Mouse (Mus musculus): ENCODE results near the gene Rassf6. TPM values are rescaled to one million over a fixed set of nuclear protein-coding genes. Genes with fewer than 3 reads are reported as not detected.

Gene Rassf6
- polyA plus RNA-seq, 1 experiment = not detected

DNA sequence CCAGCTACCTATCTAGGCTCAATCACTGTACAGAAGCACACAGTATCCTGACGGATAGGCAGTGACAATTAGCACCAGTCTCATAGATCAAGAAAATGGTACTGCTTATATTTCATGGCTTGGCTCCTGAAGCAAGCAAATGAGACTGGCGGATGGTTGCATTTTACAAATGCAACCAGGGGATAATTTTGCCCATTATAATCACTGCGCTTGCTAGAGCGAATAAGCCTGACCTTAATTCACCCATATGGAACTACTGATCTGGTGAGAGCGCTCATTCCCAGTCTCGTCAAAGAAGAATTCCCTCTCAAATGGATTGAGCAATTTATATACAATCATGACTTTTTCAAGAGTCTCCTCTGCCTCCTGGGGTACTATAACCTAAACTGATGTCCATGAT, 16.2 kb upstream of the Rassf6 start:
- Histone ChIP-seq H3K4me3 (ENCODE audit: insufficient read depth, low read depth, low read length) (no peak overlapping the region), H3K27ac (ENCODE audit: insufficient read depth, low read depth, low read length) (no peak overlapping the region), H3K4me1 (ENCODE audit: control insufficient read depth, insufficient read depth, low read length) (no peaks in the 10 kb centered on the region)
- 76% methylated on average over 6 of the region's 6 CpGs for WGBS
- no peak for TF ChIP-seq CTCF (IDR thresholded peaks at IDR 0.05; ENCODE audit: insufficient read depth, low read depth, low read length)

GRCm38 (mm10) chr5:90655891-90656290, 15.4 kb upstream of the Rassf6 start:
- TF ChIP-seq POLR2A (IDR thresholded peaks at IDR 0.05; ENCODE audit: insufficient read depth, low read depth, low read length) (no peak), CTCF (IDR thresholded peaks at IDR 0.05; ENCODE audit: insufficient read depth, low read depth, low read length) (no peak)
- no peak overlapping the region for H3K4me3 ChIP-seq (ENCODE audit: insufficient read depth, low read depth, low read length)
- WGBS = 44% methylated on average over 13 of the region's 13 CpGs
- H3K4me1 ChIP-seq (ENCODE audit: control insufficient read depth, insufficient read depth, low read length) = no peaks in the 10 kb centered on the region
- no peak overlapping the region for H3K27ac ChIP-seq (ENCODE audit: insufficient read depth, low read depth, low read length)

- TF ChIP-seq POLR2A (IDR thresholded peaks at IDR 0.05; ENCODE audit: insufficient read depth, low read depth, low read length) = no peak
- TF ChIP-seq CTCF (IDR thresholded peaks at IDR 0.05; ENCODE audit: insufficient read depth, low read depth, low read length) = no peak
- no peaks in the 10 kb centered on the region for H3K4me1 ChIP-seq (ENCODE audit: control insufficient read depth, insufficient read depth, low read length)
- no peak overlapping the region for H3K4me3 ChIP-seq (ENCODE audit: insufficient read depth, low read depth, low read length)
- 85% methylated on average over 5 of the region's 5 CpGs for WGBS
- no peak overlapping the region for H3K27ac ChIP-seq (ENCODE audit: insufficient read depth, low read depth, low read length)
Observed at GRCm38 (mm10) chr5:90654798-90655197, 14.3 kb upstream of the Rassf6 start.

DNA sequence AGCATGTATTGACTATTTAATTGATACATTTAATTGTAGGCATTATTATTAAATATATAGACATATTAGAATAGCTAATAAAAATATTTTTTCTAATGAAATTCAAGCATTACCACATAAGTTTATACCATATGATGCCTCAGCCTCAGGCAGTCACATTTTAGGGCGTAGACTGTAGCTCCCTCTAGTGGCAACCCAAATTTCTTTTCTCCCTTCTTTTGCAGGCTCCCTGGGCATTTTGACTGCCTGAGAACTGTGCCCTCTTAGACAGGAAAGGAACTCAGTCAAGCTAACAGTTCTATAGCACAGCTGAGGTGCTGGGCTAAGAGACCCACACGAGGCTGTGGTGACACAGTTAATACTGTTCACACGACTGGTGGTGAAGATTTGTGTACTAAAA, 12.3 kb upstream of the Rassf6 start:
- 3% methylated on average over 3 of the region's 3 CpGs for WGBS

GRCm38 (mm10) chr5:90650466-90651150, 10.2 kb upstream of the Rassf6 start:
- no peak for TF ChIP-seq CTCF (IDR thresholded peaks at IDR 0.05; ENCODE audit: insufficient read depth, low read depth, low read length)
- TF ChIP-seq POLR2A (IDR thresholded peaks at IDR 0.05; ENCODE audit: insufficient read depth, low read depth, low read length) = no peak
- 84% methylated on average over 5 of the region's 5 CpGs for WGBS

More for the DNA sequence above, 12.3 kb upstream of the Rassf6 start:
- Histone ChIP-seq H3K27ac (ENCODE audit: insufficient read depth, low read depth, low read length) (no peak overlapping the region), H3K4me1 (ENCODE audit: control insufficient read depth, insufficient read depth, low read length) (no peaks in the 10 kb centered on the region), H3K4me3 (ENCODE audit: insufficient read depth, low read depth, low read length) (no peak overlapping the region)
- TF ChIP-seq CTCF (IDR thresholded peaks at IDR 0.05; ENCODE audit: insufficient read depth, low read depth, low read length) (no peak), POLR2A (IDR thresholded peaks at IDR 0.05; ENCODE audit: insufficient read depth, low read depth, low read length) (no peak)

DNA sequence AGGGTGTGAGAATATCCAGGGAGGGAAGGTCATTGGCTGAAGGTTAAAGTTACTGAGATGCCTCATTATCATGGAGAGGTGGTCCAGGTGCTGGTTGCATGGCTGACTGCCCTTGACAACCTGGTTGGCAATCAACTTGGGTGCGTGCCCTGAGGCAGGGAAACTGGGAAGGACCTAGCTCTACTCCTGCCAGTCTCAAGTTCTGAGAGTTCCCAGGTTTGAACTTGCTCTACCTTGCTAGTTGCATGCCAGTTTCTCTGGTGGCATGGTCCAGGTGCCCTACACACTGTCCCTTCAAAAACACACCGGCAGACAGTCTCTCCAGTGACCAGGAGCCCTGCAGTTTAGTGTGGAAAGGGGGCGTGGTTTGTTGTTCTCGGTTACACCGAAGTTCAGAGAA, 7.0 kb upstream of the Rassf6 start:
- Histone ChIP-seq H3K27ac (ENCODE audit: insufficient read depth, low read depth, low read length) (no peak overlapping the region), H3K4me1 (ENCODE audit: control insufficient read depth, insufficient read depth, low read length) (0 out of 2 replicates have a peak, but pooled peaks cover 2% of the 10 kb centered on the region), H3K4me3 (ENCODE audit: insufficient read depth, low read depth, low read length) (no peak overlapping the region)
- WGBS = 85% methylated on average over 5 of the region's 5 CpGs
- TF ChIP-seq CTCF (IDR thresholded peaks at IDR 0.05; ENCODE audit: insufficient read depth, low read depth, low read length) (no peak), POLR2A (IDR thresholded peaks at IDR 0.05; ENCODE audit: insufficient read depth, low read depth, low read length) (no peak)

More at GRCm38 (mm10) chr5:90650466-90651150, 10.2 kb upstream of the Rassf6 start:
- Histone ChIP-seq H3K27ac (ENCODE audit: insufficient read depth, low read depth, low read length) (no peak overlapping the region), H3K4me3 (ENCODE audit: insufficient read depth, low read depth, low read length) (no peak overlapping the region), H3K4me1 (ENCODE audit: control insufficient read depth, insufficient read depth, low read length) (0 out of 2 replicates have a peak, but pooled peaks cover 2% of the 10 kb centered on the region)

- Histone ChIP-seq H3K27ac (ENCODE audit: insufficient read depth, low read depth, low read length) (no peak overlapping the region), H3K4me1 (ENCODE audit: control insufficient read depth, insufficient read depth, low read length) (0 out of 2 replicates have a peak, but pooled peaks cover 2% of the 10 kb centered on the region), H3K4me3 (ENCODE audit: insufficient read depth, low read depth, low read length) (no peak overlapping the region)
- no peak for TF ChIP-seq CTCF (IDR thresholded peaks at IDR 0.05; ENCODE audit: insufficient read depth, low read depth, low read length)
- no peak for TF ChIP-seq POLR2A (IDR thresholded peaks at IDR 0.05; ENCODE audit: insufficient read depth, low read depth, low read length)
- 75% methylated on average over 5 of the region's 5 CpGs for WGBS
Observed at GRCm38 (mm10) chr5:90646398-90646797, 5.9 kb upstream of the Rassf6 start.

GRCm38 (mm10) chr5:90645579-90645978, 5.1 kb upstream of the Rassf6 start:
- no peak overlapping the region for H3K4me3 ChIP-seq (ENCODE audit: insufficient read depth, low read depth, low read length)
- 53% methylated on average over 3 of the region's 3 CpGs for WGBS
- TF ChIP-seq POLR2A (IDR thresholded peaks at IDR 0.05; ENCODE audit: insufficient read depth, low read depth, low read length) (no peak), CTCF (IDR thresholded peaks at IDR 0.05; ENCODE audit: insufficient read depth, low read depth, low read length) (no peak)
- H3K27ac ChIP-seq (ENCODE audit: insufficient read depth, low read depth, low read length) = no peak overlapping the region
- peaks cover 3% of the 10 kb centered on the region for H3K4me1 ChIP-seq (ENCODE audit: control insufficient read depth, insufficient read depth, low read length)

DNA sequence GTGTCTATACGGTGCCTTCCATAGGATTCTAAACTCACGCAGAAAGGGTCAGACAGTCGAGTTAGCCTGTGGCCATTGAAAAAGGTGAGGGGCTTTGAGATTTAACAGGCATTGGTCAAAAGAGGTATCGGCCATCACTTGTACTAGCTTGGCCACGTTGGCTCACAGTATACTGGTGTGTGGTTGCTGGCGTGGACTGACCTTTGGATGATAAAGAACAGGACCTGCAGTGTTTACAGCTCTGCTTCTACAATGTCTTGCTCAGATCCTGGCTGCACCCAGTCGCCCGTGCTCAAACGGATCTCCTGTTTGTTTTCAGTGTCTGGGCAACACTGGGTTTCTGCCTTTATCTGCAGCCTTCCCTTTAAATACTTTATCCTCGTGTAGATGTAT, 757 bp upstream of the Rassf6 start:
- Histone ChIP-seq H3K4me1 (ENCODE audit: control insufficient read depth, insufficient read depth, low read length) (peaks cover 6% of the 10 kb centered on the region), H3K4me3 (ENCODE audit: insufficient read depth, low read depth, low read length) (no peak overlapping the region), H3K27ac (ENCODE audit: insufficient read depth, low read depth, low read length) (no peak overlapping the region)
- 73% methylated on average over 10 of the region's 10 CpGs for WGBS
- no peak for TF ChIP-seq CTCF (IDR thresholded peaks at IDR 0.05; ENCODE audit: insufficient read depth, low read depth, low read length)
- no peak for TF ChIP-seq POLR2A (IDR thresholded peaks at IDR 0.05; ENCODE audit: insufficient read depth, low read depth, low read length)

Measured in olfactory bulb, adult 2 months (tissue).